Mouse (Mus musculus): Measurements from ENCODE around the gene Fmr1.
"Not testable (repeated sequence)": the region's sequence is repeated elsewhere in the genome, so short reads cannot be mapped to it uniquely, and the experiment has no call there.

The Fmr1 gene

DNA sequence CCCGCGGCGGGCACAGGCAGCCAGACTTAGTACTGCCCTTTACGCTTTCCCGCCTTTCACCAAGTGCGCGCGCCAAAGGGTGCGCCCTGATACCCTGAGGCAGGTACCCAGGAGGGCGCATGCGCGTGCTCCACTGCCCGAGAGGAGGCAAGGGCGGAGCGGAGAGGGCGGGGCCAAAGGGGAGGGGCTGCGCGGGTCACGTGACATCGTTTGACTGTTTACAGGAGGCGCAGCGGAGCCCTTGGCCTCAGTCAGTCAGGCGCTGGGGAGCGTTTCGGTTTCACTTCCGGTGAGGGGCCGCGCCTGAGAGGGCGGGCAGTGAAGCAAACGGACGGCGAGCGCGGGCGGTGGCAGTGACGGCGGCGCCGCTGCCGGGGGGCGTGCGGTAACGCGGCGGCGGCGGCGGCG, at the start of gene Fmr1:
Gene Fmr1 (plus strand): TSS at position 209 of the 408 bp plus-strand sequence.
- DNase-seq, result peak; percentile 97

DNA sequence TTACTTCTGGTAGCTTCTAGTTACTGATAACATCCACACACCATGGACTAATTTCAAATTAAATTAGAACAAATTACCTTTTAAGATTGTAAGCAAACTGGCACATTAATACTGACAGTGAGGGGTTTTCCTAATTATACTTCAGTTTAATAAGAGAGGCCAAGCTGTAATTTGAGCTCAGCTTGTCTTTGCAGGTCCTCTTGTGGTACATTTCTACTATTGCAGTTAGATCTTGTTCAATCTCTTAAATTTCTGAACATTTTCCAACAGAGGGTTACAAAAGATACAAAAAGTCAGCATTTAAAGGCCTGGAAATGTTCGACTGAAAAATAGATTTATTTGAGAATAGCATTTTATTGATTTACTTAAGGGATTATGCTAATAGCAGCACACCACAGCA, 36.7 kb upstream of the Fmr1 start:
- DNase-seq, result no peak

DNA sequence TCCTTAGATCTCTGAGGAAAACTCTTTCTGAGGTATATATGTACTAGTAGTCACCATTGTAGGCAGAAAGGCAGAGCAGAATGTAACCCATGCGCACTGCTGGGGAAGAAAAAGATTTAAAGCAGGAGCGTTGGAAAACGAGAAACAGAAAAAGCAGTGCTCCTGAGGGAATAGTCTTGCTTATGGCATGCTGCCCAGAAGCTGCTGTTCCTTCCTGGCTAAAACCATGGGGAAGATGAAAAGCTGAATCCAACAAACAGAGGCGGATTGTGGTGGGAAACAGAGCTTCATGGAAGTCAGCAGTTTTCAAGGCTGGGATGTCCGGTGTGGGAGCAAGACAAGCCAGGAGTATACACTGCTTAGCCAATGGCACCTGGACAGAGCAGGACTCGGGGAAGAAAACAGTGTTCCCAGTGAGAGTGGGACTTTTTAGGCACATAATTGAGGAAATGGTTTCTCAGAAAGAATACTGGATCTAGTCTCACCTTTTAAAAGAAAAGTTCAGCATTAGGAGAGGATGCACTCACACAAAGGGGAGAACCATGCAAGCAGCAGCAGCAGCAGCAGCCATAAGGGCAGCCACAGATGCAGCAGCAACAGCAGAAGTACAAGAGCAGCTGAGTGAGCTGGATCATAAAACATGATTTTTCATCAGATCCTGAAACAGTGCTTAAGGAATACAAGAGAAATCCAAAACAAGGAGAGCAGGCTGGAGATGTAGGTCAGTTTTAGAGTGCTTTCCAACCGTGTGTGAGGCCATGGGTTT, 33.0 kb upstream of the Fmr1 start:
- peak; percentile 24 for DNase-seq

DNA sequence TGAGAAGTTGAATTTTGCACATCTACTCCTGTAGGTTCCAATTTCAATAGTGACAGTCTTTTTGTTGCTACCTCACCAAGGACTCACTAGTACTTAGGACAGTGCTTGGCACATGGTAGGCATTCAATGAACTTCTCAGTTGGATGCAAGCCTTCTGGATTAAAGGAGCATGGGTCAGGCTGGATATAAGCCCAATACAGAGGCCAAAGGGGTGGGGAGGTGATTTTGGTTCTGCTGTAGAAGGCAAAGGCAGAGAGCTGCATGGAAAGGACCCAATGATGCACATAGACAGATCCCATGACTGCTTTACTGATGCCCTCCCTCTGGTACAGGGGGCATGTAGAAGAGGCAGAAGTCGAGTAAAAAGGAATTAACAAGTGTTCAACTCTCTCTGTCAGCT, 833 bp upstream of the Fmr1 start:
- no peak for DNase-seq

DNA sequence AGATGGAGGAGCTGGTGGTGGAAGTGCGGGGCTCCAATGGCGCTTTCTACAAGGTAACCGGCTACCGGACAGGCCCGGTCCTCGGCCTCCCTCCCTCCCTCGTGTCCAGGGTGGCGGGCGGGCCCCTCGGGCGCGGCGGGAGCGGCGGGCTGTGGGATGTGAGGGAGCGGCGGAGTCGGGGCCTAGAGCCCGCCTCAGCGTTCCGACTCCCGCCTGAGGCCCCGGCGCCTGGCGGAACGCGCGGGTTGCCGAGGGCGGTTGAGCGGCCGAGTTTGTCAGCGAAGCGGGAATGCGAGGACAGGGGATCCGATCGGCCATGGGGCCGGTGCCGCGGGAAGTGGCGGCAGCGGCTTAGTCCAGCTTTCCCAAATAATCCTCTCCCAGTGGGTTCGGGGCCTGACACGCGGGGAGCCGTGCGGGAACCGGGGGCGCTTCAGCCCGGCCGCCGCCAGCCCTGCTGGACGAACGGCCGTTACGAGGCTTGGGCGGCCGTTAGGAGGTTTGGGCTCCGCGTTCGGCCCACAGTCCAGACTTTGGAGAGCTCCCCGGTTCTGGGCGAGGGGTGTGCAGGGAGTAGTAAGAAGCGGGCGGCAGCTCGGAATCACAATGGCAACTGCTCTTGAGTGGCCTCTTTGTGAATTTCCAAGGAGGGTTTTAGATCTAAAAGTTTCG, 610 bp downstream of the Fmr1 start:
- peak; percentile 21 for DNase-seq

DNA sequence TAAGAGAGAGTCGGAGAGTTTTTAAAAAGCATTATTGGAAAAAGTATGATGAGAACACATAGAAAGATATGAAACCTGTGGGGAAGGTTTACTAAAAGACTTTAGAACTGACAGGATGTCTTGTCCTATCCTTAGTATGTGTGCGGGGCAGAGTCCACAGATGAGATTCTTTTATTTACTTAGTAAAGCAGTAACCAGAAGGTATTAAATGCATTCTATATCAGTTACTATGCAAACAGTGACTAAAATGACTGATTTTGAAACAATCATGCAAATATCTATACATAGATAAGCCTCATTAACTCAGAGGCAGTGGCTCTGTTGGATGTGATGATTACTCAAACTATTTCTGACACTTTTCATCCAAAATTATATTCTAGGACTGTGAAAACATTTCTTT, 6.4 kb downstream of the Fmr1 start:
- no peak for DNase-seq

DNA sequence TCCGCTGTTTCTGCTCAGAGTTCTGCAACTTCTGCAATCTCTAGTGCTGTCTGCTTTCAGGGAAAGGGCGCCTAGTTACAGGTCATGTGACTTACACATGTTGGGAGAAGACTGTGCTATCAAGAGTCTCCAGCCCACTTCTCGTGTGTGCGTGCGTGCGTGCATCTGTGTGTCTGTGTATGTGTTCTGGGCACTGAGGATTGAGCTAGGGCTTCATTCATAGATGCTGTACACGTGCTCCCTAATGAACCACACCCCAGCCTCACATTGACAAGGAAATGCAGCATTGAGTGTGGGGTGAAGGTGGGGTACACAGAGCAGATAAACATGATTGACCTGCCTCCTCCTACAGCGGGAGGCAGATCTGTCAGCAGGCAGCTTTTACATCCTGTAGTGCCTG, 13.6 kb downstream of the Fmr1 start:
- not testable (repeated sequence) for DNase-seq

DNA sequence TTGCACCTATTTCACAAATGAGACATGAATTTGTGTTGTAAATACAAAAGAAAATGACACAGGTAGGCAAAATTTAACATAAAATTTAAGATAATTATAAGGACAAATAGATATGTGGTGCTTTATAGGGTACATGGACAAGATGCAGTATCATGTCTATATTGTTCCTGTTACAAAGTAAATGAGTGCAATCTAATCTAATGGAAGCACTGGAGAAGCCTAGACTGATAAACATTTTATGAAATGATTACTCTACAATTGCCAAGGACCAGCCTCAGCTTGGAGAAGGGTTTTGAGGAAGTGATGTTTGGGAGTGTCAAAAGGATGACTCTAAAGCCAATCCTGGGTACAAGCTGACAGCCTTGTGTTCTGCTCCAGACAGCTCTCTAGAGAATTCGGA, 58.6 kb downstream of the Fmr1 start:
- DNase-seq, result no peak

DNA sequence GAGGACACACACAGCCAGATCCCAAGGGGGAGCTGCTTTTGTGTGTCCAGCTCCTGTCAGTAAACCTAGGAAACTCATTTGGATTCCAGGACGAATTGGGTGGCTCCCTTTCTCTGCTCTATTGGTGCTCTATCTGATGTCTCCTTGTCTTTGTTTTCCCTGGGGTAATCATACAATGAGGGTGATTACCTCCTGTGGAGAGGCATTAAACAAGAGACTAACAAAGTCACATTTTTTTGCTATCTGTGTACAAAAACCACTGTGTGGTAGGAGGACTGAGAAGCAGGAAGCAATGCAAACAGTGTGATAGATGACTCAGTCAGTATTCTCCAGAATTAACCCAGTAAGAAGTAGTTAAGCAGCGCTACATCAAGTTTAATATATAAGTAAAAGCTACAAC, 61.7 kb downstream of the Fmr1 start:
- DNase-seq, result no peak

DNA sequence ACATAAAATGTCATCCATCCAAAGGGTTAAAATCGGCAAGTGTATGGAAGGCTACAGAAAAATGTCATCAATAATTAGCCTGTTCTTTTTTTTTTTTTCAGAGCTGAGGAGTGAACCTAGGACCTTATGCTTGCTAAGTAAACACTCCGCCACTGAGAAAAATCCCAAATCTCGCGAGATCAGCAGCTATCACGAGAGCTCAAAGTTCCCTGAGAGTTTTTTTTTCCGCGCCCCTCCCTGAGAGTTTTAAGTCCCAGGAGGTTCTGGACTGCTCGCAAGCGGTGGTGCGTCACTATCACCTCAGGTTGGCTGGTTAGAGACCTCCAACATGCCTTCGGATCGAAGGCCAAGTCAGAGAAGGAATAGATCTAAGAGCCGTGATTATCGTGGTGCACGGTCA, 83.3 kb downstream of the Fmr1 start, which contains the start of gene Fmr1nb:
Gene Fmr1nb (plus strand): TSS at position 234 of the 400 bp plus-strand sequence.
- no peak for DNase-seq

Data from kidney, postnatal 14 days (tissue).